Mouse (Mus musculus) embryonic stem cell, embryonic (primary cell): ENCODE measurements at regions not wholly inside any gene's neighbourhood (a gene's known extent, or its start where the extent isn't known, plus 50 kb on each side); places are given as distances from the start of the nearest gene placed in this dataset.

Experiments used
- CTCF ChIA-PET, 4 experiments: fragments of 300-600 bp in 2 of 4; fragments of 350-600 bp in 2 of 4; sonication (Branson Sonifier 250); formaldehyde crosslinking; loops; one replicate each; lab custom pipeline; 2022; ENCODE audit warnings: inconsistent platforms in 2 of 4; lab: Charles Lee
- POLR2A ChIA-PET, 4 experiments: fragments of 300-600 bp in 2 of 4; fragments of 350-600 bp in 2 of 4; sonication (Branson Sonifier 250); formaldehyde crosslinking; loops; one replicate each; lab custom pipeline; 2022; ENCODE audit warnings: antibody characterized with exemption in 4 of 4, inconsistent platforms in 1 of 4; lab: Charles Lee

GRCm38 (mm10) chr7:59080109-59080508, 148.4 kb upstream of the Ube3a start:
- ChIA-PET CTCF (interaction anchor here in 1 of 4 experiments (0.6 kb wide), 1 partner anchor 306 kb away, joined by 3 read pairs; no protein-coding TSS in a partner anchor), POLR2A (interaction anchor here in 1 of 4 experiments (0.7 kb wide), 1 partner anchor 120 kb away, joined by 3 read pairs; no protein-coding TSS in a partner anchor)
